Mouse (Mus musculus): Measurements from ENCODE around the gene Mllt10.

Mllt10 gene

GRCm38 (mm10) chr2:18202923-18203322, 147.9 kb downstream of the Mllt10 start:
- no peak for DNase-seq

GRCm38 (mm10) chr2:18205118-18205517, 150.1 kb downstream of the Mllt10 start:
- peak; percentile 74 to 79 for DNase-seq

GRCm38 (mm10) chr2:18206811-18207210, 151.8 kb downstream of the Mllt10 start:
- DNase-seq: no peak

GRCm38 (mm10) chr2:18208578-18208977, 153.5 kb downstream of the Mllt10 start:
- DNase-seq: no peak

- DNase-seq: no peak
Measured at GRCm38 (mm10) chr2:18209211-18209823, 154.3 kb downstream of the Mllt10 start.

GRCm38 (mm10) chr2:18209948-18210347, 154.9 kb downstream of the Mllt10 start:
- DNase-seq: no peak

- DNase-seq: no peak
Measured at GRCm38 (mm10) chr2:18214031-18214430, 159.0 kb downstream of the Mllt10 start.

GRCm38 (mm10) chr2:18217867-18218266, 162.8 kb downstream of the Mllt10 start:
- no peak for DNase-seq

- no peak for DNase-seq
Measured at GRCm38 (mm10) chr2:18218500-18218899, 163.5 kb downstream of the Mllt10 start.

- no peak for DNase-seq
Measured at GRCm38 (mm10) chr2:18219136-18219535, 164.1 kb downstream of the Mllt10 start.

GRCm38 (mm10) chr2:18219569-18219968, 164.5 kb downstream of the Mllt10 start:
- no peak for DNase-seq

- DNase-seq: no peak
Measured at GRCm38 (mm10) chr2:18228486-18229062, 173.5 kb downstream of the Mllt10 start.

GRCm38 (mm10) chr2:18229279-18229678, 174.2 kb downstream of the Mllt10 start:
- no peak for DNase-seq

- no peak for DNase-seq
Measured at GRCm38 (mm10) chr2:18231143-18231542, 176.1 kb downstream of the Mllt10 start.

GRCm38 (mm10) chr2:18232883-18233567, 178.0 kb downstream of the Mllt10 start:
- DNase-seq: no peak

GRCm38 (mm10) chr2:18235524-18235923, 180.5 kb downstream of the Mllt10 start:
- no peak for DNase-seq

GRCm38 (mm10) chr2:18249224-18249623, 194.2 kb downstream of the Mllt10 start:
- DNase-seq: no peak
